Mouse (Mus musculus) testis, postnatal 10 days (tissue): ENCODE results near the gene Ckap5.

Experiments
- DNase-seq: peaks from one replicate; pipeline ENCODE4 v3.0.0; 2021; ENCODE audit warnings: low spot score

Ckap5 gene

GRCm38 (mm10) chr2:91627486-91627885 lies 100.9 kb downstream of the Ckap5 start:
- DNase-seq: no peak

- DNase-seq: no peak
Observed at GRCm38 (mm10) chr2:91628171-91628570, 101.6 kb downstream of the Ckap5 start.

- peak; percentile 39 for DNase-seq
Observed at GRCm38 (mm10) chr2:91629682-91630081, 103.1 kb downstream of the Ckap5 start.

- no peak for DNase-seq
Observed at GRCm38 (mm10) chr2:91630384-91630783, 103.8 kb downstream of the Ckap5 start.

GRCm38 (mm10) chr2:91631826-91632225 lies 105.3 kb downstream of the Ckap5 start:
- no peak for DNase-seq

- DNase-seq: no peak
Observed at GRCm38 (mm10) chr2:91632316-91632715, 105.8 kb downstream of the Ckap5 start.

- no peak for DNase-seq
Observed at GRCm38 (mm10) chr2:91633334-91633977, 106.9 kb downstream of the Ckap5 start.

GRCm38 (mm10) chr2:91634841-91635240 lies 108.3 kb downstream of the Ckap5 start:
- no peak for DNase-seq

GRCm38 (mm10) chr2:91635486-91635885 lies 108.9 kb downstream of the Ckap5 start:
- no peak for DNase-seq

- no peak for DNase-seq
Observed at GRCm38 (mm10) chr2:91636229-91636628, 109.7 kb downstream of the Ckap5 start, which contains the start of gene F2. Gene F2, minus strand, starts transcription at chr2:91636414.

- no peak for DNase-seq
Observed at GRCm38 (mm10) chr2:91636727-91637338, 110.3 kb downstream of the Ckap5 start.

GRCm38 (mm10) chr2:91638931-91639330 lies 112.4 kb downstream of the Ckap5 start:
- DNase-seq: no peak

GRCm38 (mm10) chr2:91642825-91643415 lies 116.4 kb downstream of the Ckap5 start:
- no peak for DNase-seq

- no peak for DNase-seq
Observed at GRCm38 (mm10) chr2:91644021-91644420, 117.5 kb downstream of the Ckap5 start.

GRCm38 (mm10) chr2:91645354-91645753 lies 118.8 kb downstream of the Ckap5 start:
- no peak for DNase-seq

GRCm38 (mm10) chr2:91645811-91646210 lies 119.2 kb downstream of the Ckap5 start:
- no peak for DNase-seq

- peak; percentile 78 for DNase-seq
Observed at GRCm38 (mm10) chr2:91646733-91647132, 120.2 kb downstream of the Ckap5 start.

- no peak for DNase-seq
Observed at GRCm38 (mm10) chr2:91649152-91649551, 122.6 kb downstream of the Ckap5 start.

GRCm38 (mm10) chr2:91649553-91650359 lies 123.2 kb downstream of the Ckap5 start, which contains the start of the genes Zfp408 and Arhgap1:
Gene Zfp408, minus strand, starts transcription at chr2:91649791.
Gene Arhgap1, plus strand, starts transcription at chr2:91649860.
- DNase-seq: peak; percentile 97

- DNase-seq: no peak
Observed at GRCm38 (mm10) chr2:91650360-91650995, 123.9 kb downstream of the Ckap5 start.

- DNase-seq: no peak
Observed at GRCm38 (mm10) chr2:91651458-91652258, 125.1 kb downstream of the Ckap5 start.
